Mouse (Mus musculus) midbrain, embryonic 12.5 days (tissue): ENCODE data around the gene Ftsj3. TPM values are rescaled to one million over a fixed set of nuclear protein-coding genes. Genes with fewer than 3 reads are reported as not detected.

Experiments used
- ATAC-seq: fragments of 200-750 bp; cut with Nextera tagmentation; 2 replicates; pipeline ENCODE4 v1.8.0; 2017; ENCODE audit warnings: low read depth, moderate TSS enrichment, moderate library complexity; ENCODE audit not compliant: low FRiP score
- H3K27ac ChIP-seq: fragments of 300-500 bp; sonication (generic); replicated peaks from 2 replicates; pipeline ENCODE4 v1.5.1; 2016; ENCODE audit warnings: mild to moderate bottlenecking
- H3K27me3 ChIP-seq: fragments of 300-500 bp; sonication (generic); 2 replicates; pipeline ENCODE4 v1.6.1; 2016; ENCODE audit warnings: mild to moderate bottlenecking
- H3K36me3 ChIP-seq: fragments of 300-500 bp; sonication (generic); 2 replicates; pipeline ENCODE4 v1.6.1; 2016
- H3K4me1 ChIP-seq: fragments of 300-500 bp; sonication (generic); 2 replicates; pipeline ENCODE4 v1.6.1; 2016
- H3K4me2 ChIP-seq: fragments of 300-500 bp; sonication (generic); replicated peaks from 2 replicates; pipeline ENCODE4 v1.6.1; 2016; ENCODE audit warnings: mild to moderate bottlenecking, moderate library complexity
- H3K4me3 ChIP-seq: fragments of 300-500 bp; sonication (generic); 2 replicates; pipeline ENCODE4 v1.5.1; 2016; ENCODE audit warnings: mild to moderate bottlenecking
- H3K9ac ChIP-seq: fragments of 300-500 bp; sonication (generic); replicated peaks from 2 replicates; pipeline ENCODE4 v1.6.1; 2016; ENCODE audit warnings: mild to moderate bottlenecking, moderate library complexity
- H3K9me3 ChIP-seq: fragments of 300-500 bp; sonication (generic); 2 replicates; pipeline ENCODE4 v1.6.1; 2016; ENCODE audit warnings: mild to moderate bottlenecking
- WGBS: fragments of 180-500 bp; shearing (Covaris S2); methylation state at CpG from one replicate; pipeline ENCODE4 v1.1.7; 2016; 5-methylcytosine and 5-hydroxymethylcytosine counted together
- polyA plus RNA-seq: library from polyadenylated mRNA; unstranded; fragments of >200 nt; fragmentation: Nextera tagmentation; extraction: Ambion mirVana; gene quantifications from 2 replicates; pipeline ENCODE4 v1.2.1, GENCODE M21; 2016

The Ftsj3 gene
- polyA plus RNA-seq, 1 experiment from 2014 or later, result 58.0 TPM

GRCm38 (mm10) chr11:106276454-106276853 lies 20.6 kb upstream of the Ftsj3 start, which contains the start of gene Tcam1:
Tcam1 (plus strand) TSS chr11:106276672.
- no peaks in the 10 kb centered on the region for H3K9me3 ChIP-seq
- H3K4me2 ChIP-seq, result peak within 1 kb of the TSS; percentile 41
- H3K4me1 ChIP-seq, result peaks cover 22% of the 10 kb centered on the region
- H3K27me3 ChIP-seq, result peaks cover 10% of the 10 kb centered on the region
- peak; percentile 31 for ATAC-seq
- no peak within 1 kb of the TSS for H3K27ac ChIP-seq
- no peak within 1 kb of the TSS for H3K9ac ChIP-seq
- peak within 1 kb of the TSS; percentile 10; the same call in 1 of the 2 replicates for H3K4me3 ChIP-seq
- no peaks in the 10 kb centered on the region for H3K36me3 ChIP-seq
- 10% methylated on average over 25 of the region's 25 CpGs for WGBS

DNA sequence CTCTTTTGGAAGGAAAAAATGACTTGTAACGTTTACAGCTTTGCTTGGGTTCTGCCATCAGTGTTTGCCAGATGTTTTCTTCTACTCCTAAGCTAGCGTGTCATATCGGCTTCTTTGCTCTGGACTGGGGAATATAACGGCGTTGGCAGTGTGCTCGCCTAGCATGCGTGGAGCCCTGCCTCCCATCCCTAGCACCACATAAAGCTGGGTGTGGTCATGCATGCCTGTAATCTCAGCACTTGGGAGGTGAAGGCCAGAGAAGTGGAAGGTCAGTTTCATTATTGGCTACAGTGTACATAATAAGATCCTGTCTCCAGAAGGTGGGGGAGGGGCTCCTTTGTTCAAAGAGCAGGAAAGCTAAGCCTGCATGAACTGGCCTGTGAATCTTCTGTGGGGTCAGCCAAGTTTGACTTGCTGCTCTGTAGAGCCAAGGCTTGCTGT lies 19.1 kb upstream of the Ftsj3 start:
- H3K36me3 ChIP-seq, result no peaks in the 10 kb centered on the region
- H3K4me3 ChIP-seq, result no peak overlapping the region
- WGBS, result 91% methylated on average over 7 of the region's 7 CpGs
- no peaks in the 10 kb centered on the region for H3K9me3 ChIP-seq
- H3K4me1 ChIP-seq, result peaks cover 33% of the 10 kb centered on the region
- H3K27me3 ChIP-seq, result peaks cover 10% of the 10 kb centered on the region
- no peak for ATAC-seq
- H3K4me2 ChIP-seq, result no peak overlapping the region
- no peak overlapping the region for H3K9ac ChIP-seq
- H3K27ac ChIP-seq, result no peak overlapping the region

DNA sequence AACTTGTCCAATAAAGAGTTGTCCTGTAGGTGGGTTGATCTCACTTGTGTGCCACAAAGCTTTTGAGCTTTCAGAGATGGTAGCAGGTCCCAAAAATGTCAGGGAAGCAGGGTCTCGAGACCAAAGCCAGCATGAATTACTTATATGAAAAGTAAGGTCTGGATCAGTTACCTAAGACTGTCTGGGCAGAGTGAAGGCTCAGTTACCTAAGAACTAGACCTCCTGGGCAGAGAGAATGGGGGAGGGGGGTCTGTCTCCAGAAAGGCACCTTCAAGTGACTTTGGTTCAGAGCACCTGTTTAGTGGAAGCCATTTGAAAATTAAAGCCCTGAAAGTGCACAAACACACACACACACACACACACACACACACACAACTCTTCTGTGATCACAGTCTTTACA lies 18.5 kb upstream of the Ftsj3 start:
- H3K4me1 ChIP-seq, result peaks cover 33% of the 10 kb centered on the region
- ATAC-seq, result no peak
- H3K9me3 ChIP-seq, result no peaks in the 10 kb centered on the region
- H3K4me2 ChIP-seq, result no peak overlapping the region
- H3K27ac ChIP-seq, result no peak overlapping the region
- H3K9ac ChIP-seq, result no peak overlapping the region
- H3K36me3 ChIP-seq, result no peaks in the 10 kb centered on the region
- peaks cover 10% of the 10 kb centered on the region for H3K27me3 ChIP-seq
- WGBS, result 82% methylated on average over 1 of the region's 1 CpGs
- no peak overlapping the region for H3K4me3 ChIP-seq

DNA sequence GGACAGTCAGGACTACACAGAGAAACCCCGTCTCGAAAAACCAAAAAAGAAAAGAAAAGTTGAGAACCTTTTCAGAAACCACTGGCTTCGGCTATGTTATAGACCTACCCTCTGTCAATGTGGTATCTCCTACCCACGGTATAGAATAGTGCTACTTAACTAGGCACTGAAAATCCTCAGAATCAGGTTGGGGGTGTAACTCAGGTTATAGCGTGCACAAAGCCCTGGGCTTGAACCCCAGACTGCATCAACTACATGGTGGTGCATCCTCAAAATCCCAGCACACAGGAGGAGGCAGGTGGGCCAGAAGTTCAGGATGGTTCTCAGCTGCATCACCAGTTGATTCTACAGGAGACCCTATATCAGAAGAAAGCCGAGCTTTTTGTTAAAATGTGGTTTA lies 17.9 kb upstream of the Ftsj3 start:
- ATAC-seq, result no peak
- peaks cover 38% of the 10 kb centered on the region for H3K4me1 ChIP-seq
- no peak overlapping the region for H3K4me3 ChIP-seq
- no peaks in the 10 kb centered on the region for H3K36me3 ChIP-seq
- H3K9ac ChIP-seq, result no peak overlapping the region
- H3K27me3 ChIP-seq, result peaks cover 10% of the 10 kb centered on the region
- no peaks in the 10 kb centered on the region for H3K9me3 ChIP-seq
- 99% methylated on average over 6 of the region's 6 CpGs for WGBS
- no peak overlapping the region for H3K27ac ChIP-seq
- H3K4me2 ChIP-seq, result peak overlapping the region; percentile 72; the same call in 1 of the 2 replicates

- H3K9ac ChIP-seq, result peak overlapping the region; percentile 61
- no peaks in the 10 kb centered on the region for H3K36me3 ChIP-seq
- H3K9me3 ChIP-seq, result no peaks in the 10 kb centered on the region
- peak overlapping the region; percentile 87 for H3K4me3 ChIP-seq
- H3K27ac ChIP-seq, result peak overlapping the region; percentile 91
- ATAC-seq, result peak; percentile 9; the same call in 1 of the 2 replicates
- H3K4me1 ChIP-seq, result peaks cover 43% of the 10 kb centered on the region
- H3K27me3 ChIP-seq, result peaks cover 5% of the 10 kb centered on the region
- WGBS, result 20% methylated on average over 16 of the region's 16 CpGs
- H3K4me2 ChIP-seq, result peak overlapping the region; percentile 72
These were observed 17.4 kb upstream of the Ftsj3 start for GRCm38 (mm10) chr11:106273311-106273684.

- Histone ChIP-seq H3K4me1 (peaks cover 48% of the 10 kb centered on the region), H3K4me2 (peak within 1 kb of the TSS; percentile 72), H3K27ac (peak within 1 kb of the TSS; percentile 91), H3K9me3 (no peaks in the 10 kb centered on the region), H3K27me3 (peaks cover 4% of the 10 kb centered on the region; the same call in 1 of the 2 replicates), H3K36me3 (no peaks in the 10 kb centered on the region), H3K4me3 (peak within 1 kb of the TSS; percentile 87), H3K9ac (peak within 1 kb of the TSS; percentile 96)
- WGBS, result under 1% methylated on average over 68 of the region's 72 CpGs
- peak; percentile 92 for ATAC-seq
These were observed 16.9 kb upstream of the Ftsj3 start, which contains the start of gene Smarcd2 for GRCm38 (mm10) chr11:106272644-106273310. Smarcd2 (minus strand) TSS chr11:106272972.

GRCm38 (mm10) chr11:106271794-106272643 lies 16.1 kb upstream of the Ftsj3 start:
- H3K4me2 ChIP-seq, result peak overlapping the region; percentile 72
- peak overlapping the region; percentile 87 for H3K4me3 ChIP-seq
- no peaks in the 10 kb centered on the region for H3K9me3 ChIP-seq
- peak; percentile 25; the same call in 1 of the 2 replicates for ATAC-seq
- H3K9ac ChIP-seq, result peak overlapping the region; percentile 96
- no peaks in the 10 kb centered on the region for H3K27me3 ChIP-seq
- 3% methylated on average over 31 of the region's 41 CpGs for WGBS
- H3K4me1 ChIP-seq, result peaks cover 49% of the 10 kb centered on the region
- peak overlapping the region; percentile 91 for H3K27ac ChIP-seq
- H3K36me3 ChIP-seq, result peaks cover 4% of the 10 kb centered on the region

DNA sequence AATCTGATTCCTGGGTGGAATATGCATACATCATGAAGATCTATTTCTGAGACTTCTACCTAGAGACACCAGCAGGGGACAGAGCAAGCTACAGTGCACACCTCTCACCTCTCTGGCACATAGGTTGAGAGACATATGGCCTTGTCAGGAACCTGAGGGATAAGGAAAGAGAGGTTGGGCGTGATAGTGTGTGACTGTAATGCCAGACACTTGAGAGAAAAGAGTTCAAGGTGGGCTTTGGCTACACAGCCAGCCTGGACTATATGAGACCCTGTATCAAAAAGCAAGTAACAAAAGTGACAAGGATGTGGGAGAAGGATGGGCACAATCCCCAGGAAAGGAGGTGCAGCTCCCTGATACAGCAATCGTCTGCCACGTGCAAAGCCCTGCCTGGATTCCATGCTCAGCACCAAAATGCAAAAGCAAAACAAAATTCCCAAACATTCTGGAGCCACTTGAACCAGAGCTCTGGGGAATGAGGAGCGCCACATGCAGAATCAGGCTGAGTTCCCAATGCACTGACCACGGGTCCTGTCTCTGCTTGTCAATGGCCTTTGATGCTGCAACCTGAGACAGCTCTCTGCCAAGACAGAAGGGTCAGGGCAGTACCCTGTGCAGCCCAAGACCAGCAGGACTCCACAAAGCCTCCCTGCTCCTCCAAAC lies 15.4 kb upstream of the Ftsj3 start:
- 46% methylated on average over 5 of the region's 5 CpGs for WGBS
- Histone ChIP-seq H3K9ac (peak overlapping the region; percentile 96), H3K4me3 (peak overlapping the region; percentile 87), H3K9me3 (no peaks in the 10 kb centered on the region), H3K4me1 (peaks cover 45% of the 10 kb centered on the region), H3K36me3 (peaks cover 12% of the 10 kb centered on the region), H3K27ac (no peak overlapping the region), H3K27me3 (no peaks in the 10 kb centered on the region), H3K4me2 (peak overlapping the region; percentile 72)
- no peak for ATAC-seq

- Histone ChIP-seq H3K9me3 (no peaks in the 10 kb centered on the region), H3K27ac (peak overlapping the region; percentile 76), H3K4me3 (no peak overlapping the region), H3K4me2 (no peak overlapping the region; the same call in 1 of the 2 replicates), H3K27me3 (no peaks in the 10 kb centered on the region), H3K9ac (no peak overlapping the region), H3K36me3 (peaks cover 34% of the 10 kb centered on the region), H3K4me1 (peaks cover 36% of the 10 kb centered on the region)
- 66% methylated on average over 3 of the region's 3 CpGs for WGBS
- no peak for ATAC-seq
These were observed 13.2 kb upstream of the Ftsj3 start for GRCm38 (mm10) chr11:106269060-106269431.

DNA sequence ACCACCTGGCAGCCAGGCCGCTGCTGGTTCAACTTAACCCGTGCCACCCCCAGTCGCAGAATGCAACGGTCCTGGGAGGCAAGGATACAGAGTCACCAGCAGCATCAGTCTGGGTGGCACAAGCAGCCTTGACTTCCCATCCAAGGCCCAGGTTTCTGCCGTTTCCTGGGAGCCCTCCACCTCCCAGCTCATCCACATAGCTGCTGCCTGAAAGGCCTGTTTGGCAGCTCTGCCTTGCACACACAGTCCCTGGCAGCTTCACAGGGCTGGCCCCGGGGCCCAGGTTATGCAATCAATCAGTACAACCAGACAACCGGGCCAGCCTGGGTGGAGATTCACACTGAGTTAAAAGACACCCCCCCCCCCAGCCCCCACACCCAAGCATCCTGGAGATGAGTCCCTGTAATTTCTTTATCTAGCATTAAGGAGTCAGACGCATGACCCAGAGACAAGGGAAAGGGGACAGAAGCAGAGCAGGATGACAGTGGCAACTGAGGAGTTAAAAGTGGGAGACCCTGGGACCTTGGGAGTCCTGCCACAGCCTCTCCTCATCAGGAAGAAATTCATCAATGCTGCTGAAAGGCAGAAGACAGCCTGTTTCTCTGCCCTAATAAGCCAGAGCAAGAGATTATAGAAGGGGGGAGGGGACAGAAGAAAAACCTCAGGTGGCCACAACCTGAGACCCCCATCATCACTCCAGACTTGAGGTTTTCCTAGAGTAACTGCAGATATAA lies 12.6 kb upstream of the Ftsj3 start:
- H3K4me1 ChIP-seq, result peaks cover 36% of the 10 kb centered on the region
- peak overlapping the region; percentile 76 for H3K27ac ChIP-seq
- H3K27me3 ChIP-seq, result no peaks in the 10 kb centered on the region
- ATAC-seq, result no peak
- WGBS, result 80% methylated on average over 8 of the region's 8 CpGs
- H3K9me3 ChIP-seq, result no peaks in the 10 kb centered on the region
- peaks cover 39% of the 10 kb centered on the region for H3K36me3 ChIP-seq
- H3K9ac ChIP-seq, result peak overlapping the region; percentile 39
- no peak overlapping the region for H3K4me3 ChIP-seq
- H3K4me2 ChIP-seq, result peak overlapping the region; percentile 15; the same call in 1 of the 2 replicates

- Histone ChIP-seq H3K36me3 (peaks cover 46% of the 10 kb centered on the region), H3K27me3 (no peaks in the 10 kb centered on the region), H3K4me1 (peaks cover 32% of the 10 kb centered on the region), H3K9ac (0 out of 2 replicates have a peak overlapping the region, but pooled peaks have one; percentile 39), H3K27ac (peak overlapping the region; percentile 76), H3K9me3 (no peaks in the 10 kb centered on the region), H3K4me3 (no peak overlapping the region), H3K4me2 (no peak overlapping the region)
- WGBS, result 75% methylated on average over 5 of the region's 5 CpGs
- ATAC-seq, result no peak
These were observed 12.0 kb upstream of the Ftsj3 start for GRCm38 (mm10) chr11:106267871-106268270.
